Mouse (Mus musculus): ENCODE data around the gene Cnn2.
"Not testable (repeated sequence)": the region's sequence is repeated elsewhere in the genome, so short reads cannot be mapped to it uniquely, and the experiment has no call there.

Gene Cnn2

DNA sequence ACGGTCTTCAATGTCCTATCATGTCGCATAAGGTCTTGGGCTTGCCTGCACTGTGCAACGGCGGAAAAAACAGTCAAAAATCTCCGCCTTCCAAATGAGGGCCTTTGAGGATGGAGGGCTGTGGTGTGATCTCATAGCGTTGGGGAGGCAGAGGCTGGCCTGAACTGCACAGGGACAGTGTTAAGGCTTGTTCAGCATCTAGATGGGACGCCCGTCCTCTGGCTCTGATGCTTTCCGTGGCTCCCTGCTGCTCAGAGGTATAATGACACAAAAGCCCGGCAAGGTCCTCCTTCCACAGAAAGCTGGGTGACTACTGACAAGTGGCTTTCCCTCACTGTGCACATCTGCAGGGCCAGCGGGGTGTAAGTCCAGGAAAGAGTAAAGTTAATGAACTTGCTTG, 31.8 kb downstream of the Cnn2 start:
- no peak for DNase-seq

DNA sequence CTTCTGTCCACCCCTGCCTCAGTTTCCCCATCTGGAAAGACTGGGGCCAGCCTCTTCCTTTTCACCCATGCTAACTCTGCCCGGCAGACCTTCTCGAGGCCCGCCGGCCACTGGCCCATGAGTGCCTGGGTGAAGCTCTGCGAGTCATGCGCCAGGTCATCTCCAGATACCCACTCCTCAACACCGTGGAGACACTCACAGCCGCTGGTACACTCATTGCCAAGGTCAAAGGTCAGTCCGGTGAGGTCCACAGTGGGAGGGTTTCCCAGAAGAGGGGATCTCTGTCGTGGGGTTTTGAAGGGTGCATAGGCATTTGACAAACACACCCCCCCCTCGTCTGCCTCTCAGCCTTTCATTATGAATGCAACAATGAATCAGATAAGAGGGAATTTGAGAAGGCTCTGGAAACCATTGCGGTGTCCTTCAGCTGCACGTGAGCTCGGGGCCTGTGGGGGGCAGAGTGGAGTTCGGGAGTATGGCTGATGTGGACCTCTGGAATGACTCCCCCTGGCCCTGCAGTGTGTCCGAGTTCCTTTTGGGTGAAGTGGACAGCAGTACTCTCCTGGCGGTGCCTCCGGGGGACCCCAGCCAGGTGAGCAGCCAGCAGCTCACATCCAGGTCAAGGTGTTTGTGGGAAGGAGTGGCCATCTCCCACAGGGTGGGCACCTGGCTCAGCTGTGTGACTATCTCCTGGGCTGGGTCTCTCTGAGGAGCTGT, 32.4 kb downstream of the Cnn2 start:
- DNase-seq = no peak

DNA sequence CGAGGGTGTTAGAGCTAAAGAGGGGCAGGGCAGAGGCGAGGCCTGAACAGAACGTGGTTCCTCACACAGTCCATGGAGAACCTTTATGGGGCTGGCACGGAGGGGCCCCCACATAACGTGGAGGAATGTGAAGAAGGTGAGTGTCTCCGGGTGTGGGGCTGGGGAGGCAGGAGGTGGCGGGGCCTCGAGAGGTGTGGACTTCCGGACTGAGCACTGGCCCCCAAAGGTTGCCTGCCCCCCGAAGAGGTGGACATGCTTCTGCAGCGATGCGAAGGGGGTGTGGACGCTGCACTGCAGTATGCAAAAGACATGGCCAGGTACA, 32.9 kb downstream of the Cnn2 start:
- no peak for DNase-seq

DNA sequence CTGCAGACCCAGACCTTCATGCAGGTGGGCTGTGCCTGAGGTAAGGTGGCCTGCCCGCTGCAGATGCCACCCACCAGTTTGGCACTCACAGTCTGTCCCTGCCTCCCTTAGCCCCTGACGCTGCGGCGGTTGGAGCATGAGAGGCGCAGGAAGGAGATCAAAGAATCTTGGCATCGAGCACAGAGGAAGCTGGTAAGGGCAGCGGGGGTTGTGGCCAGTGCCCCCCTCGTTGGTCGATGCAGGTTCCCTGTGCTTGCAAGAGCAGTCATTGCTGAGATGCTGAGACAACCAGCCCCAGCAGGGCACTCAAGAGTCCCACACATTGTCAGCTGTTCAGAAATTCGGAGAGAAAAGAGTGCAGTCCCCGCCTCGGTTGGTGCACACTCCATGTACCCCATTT, 33.8 kb downstream of the Cnn2 start:
- peak in 1 of 2 experiments; percentile 64 for DNase-seq

DNA sequence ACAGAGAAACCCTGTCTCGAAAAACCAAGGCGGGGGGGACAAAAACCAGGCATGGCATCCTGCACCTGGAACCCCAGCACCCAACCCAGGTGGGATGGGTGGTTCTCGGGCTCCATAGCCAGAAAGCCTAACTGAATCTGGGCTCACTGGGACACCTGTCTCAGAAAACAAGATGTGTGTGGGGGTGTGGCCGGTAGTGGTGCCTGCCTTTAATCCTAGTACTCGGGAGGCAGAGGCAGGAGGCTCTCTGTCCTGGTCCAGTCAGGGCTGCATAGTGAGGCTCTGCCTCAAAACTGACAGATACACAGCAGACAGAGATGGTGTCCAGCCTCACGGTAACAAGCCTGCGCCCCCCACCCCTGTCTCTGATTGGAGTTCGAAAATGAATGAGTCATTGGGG, 34.4 kb downstream of the Cnn2 start:
- no peak for DNase-seq

DNA sequence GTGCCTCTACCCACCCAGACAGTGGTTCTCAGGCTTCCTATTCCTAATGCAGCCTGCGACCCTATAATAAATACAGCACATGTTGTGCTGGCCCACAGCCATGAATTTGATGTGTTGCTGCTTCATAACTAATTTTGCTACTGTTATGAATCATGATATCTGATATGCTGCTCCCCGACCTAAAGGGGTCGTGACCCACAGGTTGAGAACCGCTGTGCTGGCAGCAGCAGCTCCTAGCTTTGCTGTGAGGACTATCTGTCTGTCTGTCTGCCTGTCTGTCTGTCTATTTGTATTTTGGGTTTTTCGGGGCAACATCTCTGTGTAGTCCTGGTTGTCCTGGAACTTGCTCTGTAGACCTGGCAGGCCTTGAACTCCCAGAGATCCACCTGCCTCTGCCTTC, 35.4 kb downstream of the Cnn2 start:
- DNase-seq = no peak

DNA sequence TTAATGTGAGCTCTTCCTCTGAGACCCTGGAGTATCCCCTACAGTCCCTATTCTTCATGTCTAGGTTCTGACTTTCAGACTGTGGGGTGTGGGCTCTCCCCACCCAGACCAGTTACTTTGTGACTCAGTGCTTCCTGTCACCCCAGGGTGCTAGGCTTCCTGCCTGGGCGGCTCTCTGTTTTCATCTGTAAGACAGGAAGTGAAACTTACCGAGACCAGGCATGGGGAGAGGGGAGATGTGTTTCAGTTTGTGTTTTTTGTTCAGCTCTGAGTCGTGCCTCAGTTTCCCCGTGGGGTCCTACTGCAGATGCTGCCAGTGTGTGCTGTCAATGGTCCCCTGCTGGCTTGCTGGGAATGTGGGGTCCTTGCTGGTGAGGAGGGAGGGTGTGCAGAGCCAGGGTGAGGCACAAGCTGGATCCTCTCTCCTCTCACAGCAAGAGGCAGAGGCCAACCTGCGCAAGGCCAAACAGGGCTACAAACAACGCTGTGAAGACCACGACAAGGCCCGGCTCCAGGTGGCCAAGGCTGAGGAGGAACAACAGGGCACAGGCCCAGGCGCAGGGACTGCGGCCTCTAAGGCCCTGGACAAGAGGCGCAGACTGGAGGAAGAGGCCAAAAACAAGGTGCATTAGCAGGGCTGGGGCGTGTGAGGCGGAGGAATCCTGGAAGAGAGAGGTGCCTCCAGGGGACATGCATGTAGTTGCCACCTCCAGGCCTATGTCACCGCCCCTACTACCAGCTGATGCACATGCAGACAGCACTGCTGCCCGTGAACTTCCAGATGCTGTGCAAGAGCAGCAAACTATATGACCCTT, 36.1 kb downstream of the Cnn2 start:
- peak; percentile 74 to 88 for DNase-seq

DNA sequence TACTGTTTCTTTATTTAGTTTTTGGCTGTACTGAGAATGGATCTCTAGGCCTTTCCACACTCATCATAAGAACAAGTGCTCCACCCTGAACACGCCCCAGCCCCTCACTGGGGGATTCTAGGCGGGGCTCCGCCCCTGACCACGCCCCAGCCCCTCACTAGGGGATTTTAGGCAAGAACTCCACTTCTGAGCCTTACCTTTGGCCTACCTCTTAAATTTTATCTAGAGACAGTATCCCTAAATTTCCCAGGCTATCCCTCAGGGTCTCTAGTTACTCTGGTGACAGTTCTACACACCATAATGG, 36.6 kb downstream of the Cnn2 start:
- peak in 1 of 2 experiments; percentile 48 for DNase-seq

DNA sequence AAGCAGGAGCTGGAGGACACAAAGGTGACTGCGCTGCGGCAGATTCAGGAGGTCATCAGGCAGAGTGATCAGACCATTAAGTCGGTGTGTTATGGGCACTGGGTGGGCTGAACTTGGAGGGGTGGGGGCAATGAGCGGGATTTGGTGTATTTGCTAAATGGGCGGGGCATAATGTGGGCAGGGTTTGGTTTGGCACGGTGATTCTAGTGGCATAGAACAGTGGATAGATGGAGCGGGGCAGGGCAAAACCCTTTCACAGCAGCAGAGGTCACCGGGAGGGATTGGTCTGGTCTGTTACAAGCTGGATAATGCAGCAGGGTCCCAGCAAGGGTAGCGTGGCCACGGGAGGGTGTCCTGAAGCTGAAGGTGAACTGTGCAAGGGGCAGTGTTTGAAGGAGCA, 37.1 kb downstream of the Cnn2 start:
- DNase-seq = no peak

DNA sequence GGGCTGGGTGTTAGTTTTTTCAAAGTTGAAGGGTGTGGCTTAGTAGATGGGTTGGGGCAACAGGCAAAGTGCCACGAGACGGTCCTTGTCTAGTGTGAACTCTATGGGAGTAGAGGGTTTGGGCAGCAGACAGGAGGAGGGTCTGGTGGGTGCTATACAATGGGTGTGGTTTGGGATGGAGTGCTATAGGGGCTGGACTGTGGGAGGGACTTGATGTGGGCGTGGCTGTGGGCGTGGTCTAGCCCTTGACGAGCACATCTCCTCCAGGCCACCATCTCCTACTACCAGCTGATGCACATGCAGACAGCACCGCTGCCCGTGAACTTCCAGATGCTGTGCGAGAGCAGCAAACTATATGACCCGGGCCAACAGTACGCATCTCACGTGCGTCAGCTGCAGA, 37.5 kb downstream of the Cnn2 start:
- peak in 1 of 2 experiments; percentile 57 for DNase-seq

DNA sequence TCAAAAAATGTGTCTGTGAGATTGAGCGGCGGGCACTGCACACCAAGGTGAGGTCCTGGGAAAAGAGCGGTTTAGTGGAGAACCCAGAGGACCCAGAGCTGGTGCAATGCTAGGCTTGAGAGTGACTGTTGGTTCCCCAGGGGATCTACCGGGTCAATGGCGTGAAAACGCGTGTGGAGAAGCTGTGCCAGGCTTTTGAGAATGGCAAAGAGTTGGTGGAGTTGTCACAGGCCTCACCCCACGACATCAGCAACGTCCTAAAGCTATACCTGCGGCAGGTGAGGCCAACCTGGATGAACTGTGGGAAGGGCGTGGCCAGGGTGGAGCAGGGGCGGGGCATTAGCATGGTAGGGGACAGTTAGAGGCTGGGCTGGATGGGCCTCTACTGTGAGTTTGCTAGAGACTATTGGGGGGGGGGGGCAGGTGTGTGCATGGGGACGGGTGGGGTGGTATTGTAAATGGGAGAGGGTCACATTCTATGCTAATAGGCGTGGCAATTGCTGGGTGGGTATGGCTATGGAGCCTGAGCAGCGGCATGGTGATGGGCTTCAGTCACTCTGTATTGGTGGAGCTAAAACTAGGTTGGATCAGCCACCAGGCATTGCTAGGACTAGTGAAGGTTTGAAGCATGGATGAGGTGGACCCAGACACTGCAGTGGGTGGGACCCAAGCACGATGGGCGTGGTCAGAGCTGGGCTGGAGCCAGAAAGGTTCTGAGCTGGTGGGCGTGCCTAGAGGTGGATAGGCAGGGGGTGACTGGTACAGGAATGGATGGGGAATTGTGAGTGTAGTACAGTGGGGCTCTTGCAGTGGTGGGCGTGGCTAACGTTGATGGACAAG, 39.5 kb downstream of the Cnn2 start:
- peak in 1 of 2 experiments; percentile 43 for DNase-seq

DNA sequence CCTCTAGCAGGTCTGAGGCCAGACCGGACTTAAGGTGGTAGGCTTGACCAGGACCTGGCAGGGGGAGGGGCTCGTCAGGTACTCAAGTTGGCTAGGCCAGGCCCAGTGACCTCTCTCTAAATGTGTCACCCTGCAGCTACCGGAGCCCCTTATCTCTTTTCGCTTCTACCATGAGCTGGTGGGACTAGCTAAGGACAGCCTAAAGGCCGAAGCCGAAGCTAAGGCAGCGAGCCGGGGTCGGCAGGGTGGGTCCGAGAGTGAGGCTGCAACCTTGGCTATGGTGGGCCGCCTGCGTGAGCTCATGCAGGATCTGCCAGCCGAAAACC, 40.1 kb downstream of the Cnn2 start:
- DNase-seq = no peak

DNA sequence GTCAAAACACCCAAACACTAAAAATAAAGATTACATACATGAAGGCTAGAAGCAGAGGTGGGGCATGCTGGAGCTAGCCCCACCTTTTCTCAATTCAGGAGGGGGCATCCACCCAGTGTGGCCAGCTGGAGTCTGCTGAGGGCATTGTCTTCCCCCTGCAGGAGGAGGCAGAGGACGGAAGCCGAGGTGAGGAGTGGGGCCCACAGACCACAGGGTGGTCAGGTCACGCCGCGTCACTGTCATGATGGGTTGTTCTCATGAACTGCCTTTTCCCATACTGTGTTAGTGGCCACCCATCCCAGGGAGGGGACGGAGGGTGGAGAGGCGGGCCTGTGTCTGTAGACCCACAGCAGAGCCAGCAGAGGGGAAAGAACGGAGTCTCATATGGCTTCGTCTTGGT, 41.8 kb downstream of the Cnn2 start:
- no peak for DNase-seq

DNA sequence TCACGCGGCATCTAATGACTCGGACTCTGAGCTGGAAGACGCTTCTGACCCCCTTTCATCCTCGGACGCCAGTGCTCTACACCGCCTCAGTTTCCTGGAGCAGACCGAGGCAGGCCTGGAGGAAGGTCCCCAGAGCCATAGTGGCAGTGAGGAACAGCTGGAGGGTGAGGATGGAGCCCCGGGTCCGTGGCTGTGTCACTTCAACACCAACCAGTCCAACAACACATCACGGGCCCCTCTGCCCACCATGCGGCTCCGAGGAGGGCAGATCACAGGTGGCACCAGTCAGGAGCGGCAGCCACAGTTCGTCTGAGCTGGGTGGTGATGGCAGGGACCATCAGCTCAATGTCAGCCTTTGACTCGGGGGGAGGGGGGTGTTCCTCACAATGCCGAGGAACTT, 42.4 kb downstream of the Cnn2 start:
- DNase-seq = no peak

DNA sequence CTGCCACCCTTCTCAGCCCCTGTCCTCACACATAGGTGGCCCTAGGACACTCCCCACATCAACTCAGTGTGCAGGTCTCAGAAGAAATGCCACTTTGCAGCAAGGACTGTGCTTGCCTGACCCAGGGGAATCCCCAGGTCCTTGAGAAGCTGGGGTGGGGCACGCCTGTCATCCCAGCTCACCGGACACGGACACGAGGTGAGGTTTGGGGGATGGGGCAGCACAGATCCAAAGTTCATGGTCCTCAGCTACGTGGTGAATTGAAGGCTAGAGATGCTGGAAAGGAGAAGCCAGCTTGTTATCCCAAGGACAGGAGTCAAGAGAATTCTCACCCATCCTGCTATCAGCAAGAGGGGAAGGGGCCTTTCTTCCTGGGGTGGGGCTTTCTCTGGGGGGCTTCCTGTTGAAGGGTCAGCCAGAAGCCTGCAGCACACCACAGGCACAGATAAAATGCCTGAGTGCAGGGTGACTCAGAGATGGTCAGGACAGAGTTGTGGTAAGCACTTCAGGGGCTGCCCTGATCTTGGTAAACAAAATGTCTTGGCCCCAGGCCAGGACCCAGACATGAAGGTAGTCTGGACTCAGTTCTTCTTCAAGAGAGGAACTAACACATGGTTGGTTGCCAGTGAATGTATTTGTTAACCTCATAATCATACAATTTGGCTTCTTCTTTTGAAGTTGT, 44.6 kb downstream of the Cnn2 start:
- DNase-seq = no peak

DNA sequence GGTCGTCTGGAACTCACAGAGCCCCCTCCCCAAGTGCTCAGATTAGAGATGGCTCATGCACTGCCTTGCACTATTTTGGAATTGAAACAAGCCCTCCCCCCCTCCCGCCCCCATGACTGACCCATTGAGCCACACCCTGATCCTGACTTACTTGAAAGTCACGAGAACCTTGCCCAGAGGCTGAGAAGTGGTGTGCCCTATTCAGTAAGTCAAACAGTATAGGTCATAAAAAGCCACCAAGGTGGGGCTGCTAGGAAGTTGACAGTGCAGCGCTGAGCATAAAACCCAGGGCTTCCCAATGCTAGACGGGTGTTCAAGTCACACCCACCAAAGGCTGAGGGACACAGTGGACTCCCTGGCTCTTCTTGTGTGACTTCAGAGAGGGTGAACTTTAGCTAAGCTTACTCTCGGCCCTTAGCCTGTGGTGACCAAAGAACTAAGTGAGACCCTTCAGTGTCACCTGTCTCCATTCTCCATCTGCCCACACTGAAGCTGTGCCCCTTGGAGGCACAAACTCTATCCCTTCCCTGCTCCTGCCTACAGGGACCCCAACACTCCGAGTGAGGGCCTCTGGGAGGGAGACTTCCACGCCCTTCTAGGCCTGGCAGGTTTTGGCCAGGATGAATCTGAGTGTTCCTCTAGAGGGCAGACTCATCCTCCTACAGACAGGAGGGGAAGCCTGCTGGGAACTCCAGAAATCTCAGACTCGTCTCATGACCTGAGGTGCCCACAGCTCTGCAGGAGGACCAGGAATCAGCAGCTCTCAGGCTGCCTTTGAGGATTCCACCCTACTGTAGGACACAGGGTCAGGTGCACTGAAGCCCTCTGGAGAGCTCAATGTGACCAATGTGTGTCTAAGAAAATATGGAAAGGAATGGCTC, 45.4 kb downstream of the Cnn2 start:
- no peak for DNase-seq

DNA sequence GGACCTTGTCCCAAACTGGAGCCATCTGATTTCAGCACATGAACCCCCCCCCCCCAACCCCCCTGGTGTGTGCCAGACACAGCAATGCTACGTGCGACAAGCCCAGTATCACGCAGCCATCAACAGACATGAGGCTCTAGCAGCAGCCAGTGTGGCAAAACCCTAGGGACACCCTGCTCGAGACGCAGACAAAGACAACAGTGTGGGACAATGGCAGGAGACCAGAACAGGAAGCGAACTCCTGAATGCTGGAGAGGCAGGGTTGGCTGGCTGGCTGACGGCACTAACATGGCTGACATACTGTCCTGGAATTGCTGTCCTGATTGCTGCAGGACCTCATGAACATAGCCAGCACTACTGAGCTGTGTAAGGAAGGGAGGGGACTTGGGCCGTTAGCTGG, 46.8 kb downstream of the Cnn2 start:
- no peak for DNase-seq

DNA sequence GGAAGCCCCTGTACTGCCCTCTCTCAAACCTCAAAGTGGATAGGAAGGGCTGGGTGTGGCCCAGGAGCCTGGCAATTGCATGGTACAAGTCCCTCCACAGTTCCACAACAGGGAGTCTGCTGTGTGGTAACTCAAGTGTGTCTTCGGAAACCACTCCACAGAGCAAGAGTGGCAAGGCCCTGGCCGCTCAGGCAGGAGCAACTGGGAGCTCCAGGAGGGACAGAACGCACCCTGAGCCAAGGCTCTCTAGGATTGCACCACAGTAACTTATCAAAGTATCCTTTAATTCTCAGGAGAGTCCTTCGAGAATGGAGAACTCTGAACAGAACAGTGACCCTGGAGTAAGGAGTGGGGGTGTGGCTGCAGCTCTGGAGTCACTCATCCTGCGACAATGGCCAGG, 47.3 kb downstream of the Cnn2 start:
- no peak for DNase-seq

DNA sequence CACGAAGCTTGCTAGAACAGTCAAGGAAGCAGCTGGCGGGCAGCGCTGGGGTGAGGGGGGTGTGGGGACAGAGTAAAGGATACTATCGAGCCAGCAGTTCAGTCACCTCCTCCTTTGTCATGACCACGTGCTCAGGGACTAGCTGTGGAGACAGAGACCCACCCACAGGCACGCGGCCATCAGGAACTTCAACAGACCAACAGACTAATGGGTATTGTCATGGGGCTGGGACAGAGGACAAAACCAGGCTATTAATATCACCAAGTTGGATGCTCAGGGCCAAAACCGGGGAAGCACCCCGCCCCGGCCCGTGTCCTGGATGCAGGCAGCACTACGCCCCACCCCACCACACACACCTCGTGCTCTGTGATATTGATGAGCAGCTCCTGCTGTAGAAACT, 48.4 kb downstream of the Cnn2 start:
- DNase-seq = no peak

DNA sequence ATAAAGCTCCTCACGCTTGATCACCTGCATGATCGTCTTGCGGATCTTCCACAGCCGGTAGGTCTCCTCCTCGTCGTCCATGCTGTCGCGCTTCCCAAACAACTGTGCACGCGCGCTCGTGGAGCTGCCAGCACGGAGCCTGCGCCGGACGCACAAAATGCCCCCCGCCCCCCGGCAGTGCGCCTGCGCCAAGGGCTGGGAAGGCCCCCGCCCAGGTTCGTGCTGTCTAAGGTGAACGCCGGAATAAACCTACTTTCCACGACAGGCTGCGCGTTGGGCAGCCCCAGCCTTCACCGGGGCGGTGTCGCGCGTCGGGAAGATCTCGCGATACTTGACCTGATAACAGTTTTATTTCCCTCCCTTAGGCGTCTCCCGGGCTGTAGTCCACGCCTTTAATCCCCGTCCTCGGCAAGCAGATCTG, 51.2 kb downstream of the Cnn2 start, which contains the start of gene Polr2e:
TSS of gene Polr2e (minus strand) at position 237 of the 421 bp plus-strand sequence.
- peak; percentile 94 for DNase-seq

DNA sequence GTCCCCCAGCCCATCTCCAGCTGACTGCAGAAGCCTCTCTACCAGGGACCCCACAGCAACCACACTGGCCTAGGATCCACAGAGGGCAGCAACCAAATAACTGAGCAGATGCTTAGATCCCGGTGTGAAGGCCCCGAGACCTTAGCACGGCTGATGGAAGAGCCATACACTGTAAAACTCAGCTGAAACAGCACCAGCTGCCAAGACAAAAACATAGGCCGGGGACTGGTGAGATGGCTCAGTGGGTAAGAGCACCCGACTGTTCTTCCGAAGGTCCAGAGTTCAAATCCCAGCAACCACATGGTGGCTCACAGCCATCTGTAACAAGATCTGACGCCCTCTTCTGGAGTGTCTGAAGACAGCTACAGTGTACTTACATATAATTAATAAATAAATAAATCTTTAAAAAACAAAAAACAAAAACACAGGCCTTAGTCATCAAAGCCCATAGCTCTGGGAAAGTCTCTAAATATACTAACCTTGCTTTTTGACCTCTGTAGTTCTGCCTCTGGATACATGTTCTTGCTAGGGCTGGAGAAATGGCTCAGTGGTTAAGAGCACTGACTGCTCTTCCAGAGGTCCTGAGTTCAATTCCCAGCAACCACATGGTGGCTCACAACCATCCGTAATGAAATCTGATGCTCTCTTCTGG, 53.2 kb downstream of the Cnn2 start:
- DNase-seq = not testable (repeated sequence)

DNA sequence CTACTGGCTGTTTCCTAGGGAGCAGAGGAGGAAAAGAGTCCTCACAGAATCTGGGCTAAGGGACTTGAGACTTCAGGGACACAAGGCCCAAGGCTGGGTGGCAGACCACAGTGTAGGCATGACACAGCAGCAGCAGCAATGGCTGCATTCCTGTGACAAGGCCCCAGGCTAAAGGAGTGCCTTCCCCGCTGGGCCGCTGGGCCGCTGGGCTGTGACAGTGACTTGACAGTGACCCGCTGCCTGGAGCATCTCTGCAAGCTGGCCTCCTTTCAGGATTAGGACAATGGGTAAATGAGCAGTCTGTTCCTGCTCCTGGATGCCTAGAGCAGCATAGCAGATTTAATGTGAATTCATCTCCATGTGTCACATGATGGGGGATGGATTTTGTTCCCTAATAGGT, 55.7 kb downstream of the Cnn2 start:
- no peak for DNase-seq
